Mouse (Mus musculus) bone marrow macrophage, adult 2 months (primary cell): ENCODE measurements around the gene Ap5z1.

Source experiments
- CTCF ChIP-seq: IDR thresholded peaks from 2 replicates; pipeline ENCODE4 v1.5.1; 2012; ENCODE audit warnings: low read depth, mild to moderate bottlenecking, low read length, moderate library complexity
- POLR2A ChIP-seq: IDR thresholded peaks from 2 replicates; pipeline ENCODE4 v1.6.1; 2012; ENCODE audit warnings: mild to moderate bottlenecking, low read depth, low read length, borderline replicate concordance

DNA sequence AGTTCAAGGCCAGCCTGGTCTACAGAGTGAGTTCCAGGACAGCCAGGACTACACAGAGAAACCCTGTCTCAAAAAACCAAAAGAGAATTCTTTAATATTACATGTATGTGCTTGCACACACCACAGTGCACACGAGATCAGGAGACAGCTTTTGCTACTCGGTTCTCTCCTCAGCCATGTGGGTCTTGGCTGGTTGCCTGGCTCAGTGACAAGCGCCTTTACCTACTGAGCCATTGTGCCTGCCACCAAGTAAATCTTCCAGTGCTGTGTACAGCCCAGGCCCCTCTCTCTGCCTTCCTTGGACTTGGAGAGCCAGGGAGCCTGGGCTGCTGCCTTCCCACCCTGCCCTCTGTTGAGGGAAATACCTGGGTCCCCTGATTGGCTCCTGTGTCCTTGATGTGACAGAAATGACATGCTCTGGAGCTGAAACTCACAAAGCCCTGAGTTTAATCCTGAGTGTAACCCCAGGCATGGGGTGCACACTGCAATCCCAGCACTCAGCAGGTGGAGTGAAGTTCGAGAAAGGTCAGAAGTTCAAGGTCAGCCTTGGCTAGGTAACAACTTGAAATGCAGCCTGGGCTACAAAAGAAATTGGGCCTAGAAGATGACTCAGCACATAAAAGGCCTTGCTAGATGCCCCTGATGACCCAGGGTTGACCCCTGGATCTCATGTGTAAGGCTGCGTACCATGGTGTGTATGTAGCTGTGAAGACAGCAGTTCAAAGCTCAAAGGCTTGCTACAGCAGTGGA, 14.3 kb downstream of the Ap5z1 start:
- no peak for TF ChIP-seq POLR2A
- TF ChIP-seq CTCF, result no peak
